Mouse (Mus musculus): ENCODE measurements around the gene Hsd17b13. TPM values are rescaled to one million over a fixed set of nuclear protein-coding genes. Genes with fewer than 3 reads are reported as not detected.

The Hsd17b13 gene
- total and polyA plus RNA-seq, 3 experiments, result 1.4 TPM; not detected in 2

DNA sequence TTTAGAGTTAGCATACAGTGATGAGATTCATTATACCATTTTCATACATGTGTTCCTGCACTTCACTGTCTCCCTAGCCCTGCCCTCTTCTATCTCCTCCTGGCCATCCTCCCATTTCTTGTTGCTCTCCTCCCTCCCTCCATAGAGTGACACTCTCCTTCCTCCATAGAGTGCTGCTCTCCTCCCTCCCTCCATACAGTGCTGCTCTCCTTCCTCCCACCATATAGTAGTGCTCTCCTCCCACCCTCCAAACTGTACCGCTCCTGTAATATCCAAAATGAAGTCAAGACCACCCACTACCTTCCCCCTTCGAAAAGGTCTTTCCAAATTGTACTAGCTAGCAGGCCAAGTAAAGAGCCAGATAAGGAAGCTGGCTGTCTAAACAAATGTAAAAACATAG, 53.5 kb downstream of the Hsd17b13 start:
- no peak for DNase-seq

- no peak for DNase-seq
Observed at GRCm38 (mm10) chr5:103923101-103923500, 54.1 kb downstream of the Hsd17b13 start.

GRCm38 (mm10) chr5:103922436-103922835, 54.8 kb downstream of the Hsd17b13 start:
- no peak for DNase-seq

- no peak for DNase-seq
Observed at GRCm38 (mm10) chr5:103919497-103919896, 57.7 kb downstream of the Hsd17b13 start.

- no peak for DNase-seq
Observed at GRCm38 (mm10) chr5:103918233-103918632, 59.0 kb downstream of the Hsd17b13 start.

DNA sequence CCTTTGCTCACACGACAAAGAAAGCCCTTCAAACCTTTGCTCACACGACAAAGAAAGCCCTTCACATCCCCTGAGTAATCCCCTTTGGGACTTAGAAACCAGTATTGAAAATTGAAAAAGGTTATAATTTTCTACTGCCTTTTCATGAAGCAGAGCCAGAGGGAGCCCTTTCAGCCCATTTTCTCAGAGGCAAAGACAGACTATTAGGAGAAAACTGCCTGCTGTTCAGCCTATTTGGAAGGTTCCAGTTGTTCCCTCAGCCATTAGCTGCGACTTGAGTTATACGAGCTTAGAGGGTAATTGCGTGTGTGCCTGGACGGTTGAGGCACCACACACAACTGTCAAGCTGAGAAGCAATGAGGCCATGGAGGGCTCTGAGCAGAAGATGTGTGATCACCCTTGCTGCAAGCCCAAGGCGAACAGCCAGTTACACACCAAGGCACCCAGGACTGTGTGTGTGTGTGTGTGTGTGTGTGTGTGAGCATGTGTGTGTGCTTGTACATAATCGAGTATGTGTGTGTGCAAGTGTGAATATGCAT, 59.8 kb downstream of the Hsd17b13 start:
- no peak for DNase-seq

- DNase-seq, result no peak
Observed at GRCm38 (mm10) chr5:103916595-103917356, 60.4 kb downstream of the Hsd17b13 start.

- DNase-seq, result no peak
Observed at GRCm38 (mm10) chr5:103914335-103915226, 62.6 kb downstream of the Hsd17b13 start.

DNA sequence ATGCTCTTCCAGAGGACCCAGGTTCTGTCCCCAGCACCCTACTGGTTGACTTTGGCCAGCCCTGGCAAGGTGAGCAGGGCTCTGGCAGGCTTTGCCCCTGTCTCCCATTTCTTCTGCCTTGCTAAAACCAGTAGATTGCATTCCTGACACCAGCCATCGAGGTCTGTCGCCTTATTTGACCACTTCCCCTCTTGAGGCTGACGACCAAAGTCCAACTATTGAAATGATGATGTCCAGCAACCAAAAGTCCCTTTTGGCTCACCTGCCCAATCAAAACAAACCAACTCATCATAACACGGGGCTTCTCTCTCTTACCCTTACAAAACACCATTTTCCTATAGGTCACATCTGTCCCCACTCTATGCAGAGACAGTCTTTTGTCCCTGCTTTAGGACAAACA, 64.1 kb downstream of the Hsd17b13 start:
- DNase-seq, result no peak

DNA sequence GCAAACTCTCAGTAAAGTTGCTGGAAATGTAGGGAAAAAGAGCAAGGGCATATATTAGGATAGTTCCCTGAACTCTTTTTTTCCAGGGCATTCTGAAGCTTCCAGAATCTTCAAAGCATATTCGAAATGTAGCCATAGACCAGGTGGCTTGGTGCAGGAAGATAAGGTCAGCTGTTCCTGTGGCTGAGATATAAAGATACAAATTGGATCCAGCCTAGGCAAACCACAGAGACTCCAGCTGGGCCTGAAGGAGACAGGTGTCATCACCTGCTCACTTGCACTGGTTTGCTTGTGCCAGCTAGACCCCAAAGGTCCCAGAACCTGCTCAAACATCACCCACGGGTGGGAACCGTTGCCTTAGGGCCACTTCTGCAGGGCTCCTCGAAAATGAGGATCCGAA, 65.7 kb downstream of the Hsd17b13 start:
- no peak for DNase-seq

- DNase-seq, result peak; percentile 94
Observed at GRCm38 (mm10) chr5:103910748-103911409, 66.3 kb downstream of the Hsd17b13 start, which contains the start of gene Klhl8. Gene Klhl8 (minus strand): TSS chr5:103911259.

- peak; percentile 33 for DNase-seq
Observed at GRCm38 (mm10) chr5:103910156-103910555, 67.1 kb downstream of the Hsd17b13 start.

GRCm38 (mm10) chr5:103909466-103909865, 67.7 kb downstream of the Hsd17b13 start:
- no peak for DNase-seq

DNA sequence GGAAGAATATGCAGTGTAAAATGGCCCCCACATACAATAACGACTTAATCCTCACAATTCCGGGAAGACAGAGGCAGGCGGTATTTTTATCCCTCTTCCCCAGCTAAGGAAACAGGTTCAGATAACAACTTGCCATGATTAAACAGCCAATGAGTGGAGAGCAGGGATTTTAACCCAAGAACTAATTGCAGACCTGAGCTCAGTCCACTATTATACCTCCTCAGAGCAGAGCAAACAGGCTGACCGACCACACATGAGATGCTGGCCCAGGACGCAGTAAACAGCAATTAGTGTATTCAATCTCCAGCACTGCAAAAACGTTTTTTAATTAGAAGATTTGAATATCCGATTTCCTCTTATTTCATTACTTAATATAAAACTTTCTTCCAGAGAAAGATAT, 68.4 kb downstream of the Hsd17b13 start:
- no peak for DNase-seq

DNA sequence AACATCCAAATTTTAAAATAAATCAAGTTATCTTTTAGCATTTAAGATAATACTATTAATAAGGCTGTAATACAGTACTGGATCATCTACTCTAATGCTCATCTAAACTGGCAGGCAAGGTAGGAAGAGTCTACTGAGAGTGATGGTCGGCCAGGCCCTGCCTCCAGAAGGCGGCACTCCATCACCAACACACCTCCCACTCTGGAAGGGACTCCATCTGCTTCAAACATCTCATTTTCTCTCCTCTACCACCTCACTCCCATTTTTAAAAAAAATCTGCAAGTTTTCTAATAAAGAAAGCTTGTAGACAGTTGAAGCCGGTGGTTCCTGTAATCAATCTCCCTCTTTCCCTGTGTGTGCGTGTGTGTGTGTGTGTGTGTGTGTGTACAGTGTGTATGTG, 69.4 kb downstream of the Hsd17b13 start:
- DNase-seq, result no peak

DNA sequence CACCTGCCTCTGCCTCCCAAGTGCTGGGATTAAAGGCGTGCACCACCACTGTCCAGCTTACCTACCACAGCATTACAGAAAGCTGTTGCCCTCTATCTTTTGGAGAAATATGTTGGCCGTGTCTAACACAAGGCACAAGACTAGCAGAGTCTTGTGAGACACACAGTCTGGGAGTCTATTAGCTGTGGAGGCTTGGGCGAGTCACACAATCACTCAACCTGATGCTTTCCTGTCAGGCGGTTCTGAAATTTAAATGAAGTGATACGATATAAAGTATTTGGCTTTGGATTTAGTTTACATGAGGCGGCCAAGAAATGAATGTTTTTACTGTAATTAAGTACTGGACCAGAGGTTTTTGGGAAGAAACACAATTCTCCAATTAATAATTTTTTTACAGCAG, 71.0 kb downstream of the Hsd17b13 start:
- DNase-seq, result no peak

Other genes with a start within 250 kb of the Hsd17b13 start
- 10 to 100 TPM; 15.2 to 17.7 TPM for gene Klhl8, start 66.2 kb downstream of the Hsd17b13 start, total RNA-seq (2021)
- 3.7 and 4.0 TPM in 2 replicates for gene Klhl8, start 66.2 kb downstream of the Hsd17b13 start, polyA plus RNA-seq (2012; rRNA removed)
- 10 to 100 TPM; 67.2 to 69.0 TPM for gene Hsd17b11, start 44.5 kb upstream of the Hsd17b13 start, total RNA-seq (2021)
- gene Hsd17b11, start 44.5 kb upstream of the Hsd17b13 start, polyA plus RNA-seq (2012; rRNA removed), result 18.2 and 19.2 TPM in 2 replicates
- gene Nudt9, start 68.9 kb upstream of the Hsd17b13 start, total RNA-seq (2021), result 10 to 100 TPM; 63.0 to 73.2 TPM
- gene Nudt9, start 68.9 kb upstream of the Hsd17b13 start, polyA plus RNA-seq (2012; rRNA removed), result 101 and 113 TPM in 2 replicates
- not detected for gene Gm17660, start 100.2 kb upstream of the Hsd17b13 start, total RNA-seq (2021)
- gene Gm17660, start 100.2 kb upstream of the Hsd17b13 start, polyA plus RNA-seq (2012; rRNA removed), result not detected in 2 replicates
- 10 to 100 TPM; 30.4 to 30.6 TPM for gene Sparcl1, start 136.3 kb upstream of the Hsd17b13 start, total RNA-seq (2021)
- gene Sparcl1, start 136.3 kb upstream of the Hsd17b13 start, polyA plus RNA-seq (2012; rRNA removed), result 10.9 and 13.1 TPM in 2 replicates
- not detected for gene Dspp, start 193.3 kb upstream of the Hsd17b13 start, total RNA-seq (2021)
- not detected in 2 replicates for gene Dspp, start 193.3 kb upstream of the Hsd17b13 start, polyA plus RNA-seq (2012; rRNA removed)
- gene Dmp1, start 225.2 kb upstream of the Hsd17b13 start, total RNA-seq (2021), result under 1 TPM in 1 of 2 experiments, not detected in 1; 0.10 TPM
- gene Dmp1, start 225.2 kb upstream of the Hsd17b13 start, polyA plus RNA-seq (2012; rRNA removed), result not detected in 2 replicates